Mouse (Mus musculus) lung, postnatal 0 days (tissue): ENCODE results near the gene B830017H08Rik. TPM values are rescaled to one million over a fixed set of nuclear protein-coding genes. Genes with fewer than 3 reads are reported as not detected.

Experiments used
- ATAC-seq: fragments of 200-750 bp; cut with Nextera tagmentation; 2 replicates; pipeline ENCODE4 v1.8.0; 2017; ENCODE audit warnings: moderate library complexity
- DNase-seq: peaks from one replicate; pipeline ENCODE4 v3.0.0-alpha.2; 2016; ENCODE audit warnings: low spot score
- H3K27ac ChIP-seq: fragments of 300-500 bp; sonication (generic); 2 replicates; pipeline ENCODE4 v1.5.1; 2014; ENCODE audit warnings: antibody characterized with exemption, mild to moderate bottlenecking, low read length, mixed read lengths
- H3K27me3 ChIP-seq: fragments of 300-500 bp; sonication (generic); replicated peaks from 2 replicates; pipeline ENCODE4 v1.6.1; 2014; ENCODE audit warnings: low read length, mixed read lengths; ENCODE audit not compliant: insufficient read depth
- H3K36me3 ChIP-seq: fragments of 300-500 bp; sonication (generic); 2 replicates; pipeline ENCODE4 v1.6.1; 2014; ENCODE audit warnings: low read length, mixed read lengths; ENCODE audit not compliant: insufficient read depth
- H3K4me1 ChIP-seq: fragments of 300-500 bp; sonication (generic); 2 replicates; pipeline ENCODE4 v1.6.1; 2014; ENCODE audit warnings: antibody characterized with exemption, low read depth, low read length, mixed read lengths; ENCODE audit not compliant: insufficient read depth
- H3K4me2 ChIP-seq: fragments of 300-500 bp; sonication (generic); replicated peaks from 2 replicates; pipeline ENCODE4 v1.6.1; 2014; ENCODE audit warnings: low read depth, mild to moderate bottlenecking, low read length, moderate library complexity, mixed read lengths
- H3K4me3 ChIP-seq: fragments of 300-500 bp; sonication (generic); 2 replicates; pipeline ENCODE4 v1.5.1; 2014; ENCODE audit warnings: low read depth, low read length
- H3K9ac ChIP-seq: fragments of 300-500 bp; sonication (generic); replicated peaks from 2 replicates; pipeline ENCODE4 v1.6.1; 2014; ENCODE audit warnings: low read depth, mild to moderate bottlenecking
- H3K9me3 ChIP-seq: fragments of 300-500 bp; sonication (generic); 2 replicates; pipeline ENCODE4 v1.6.1; 2016; ENCODE audit warnings: low read length, mixed read lengths
- CTCF ChIP-seq: IDR thresholded peaks from 2 replicates; pipeline ENCODE4 v1.5.1; 2016; ENCODE audit warnings: antibody characterized with exemption, mild to moderate bottlenecking
- EP300 ChIP-seq: IDR thresholded peaks from 2 replicates; pipeline ENCODE4 v1.6.1; 2016; ENCODE audit warnings: antibody characterized with exemption, mild to moderate bottlenecking, control low read depth
- WGBS: fragments of 180-500 bp; shearing (Covaris S2); extraction: QIAGEN DNeasy Blood & Tissue Kit; methylation state at CpG from one replicate; pipeline ENCODE4 v1.1.7; 2014; 5-methylcytosine and 5-hydroxymethylcytosine counted together
- polyA plus RNA-seq: library from polyadenylated mRNA; unstranded; fragments of >200 nt; fragmentation: Nextera tagmentation; extraction: Ambion mirVana; gene quantifications from 2 replicates; pipeline ENCODE4 v1.2.1, GENCODE M21; 2015

Gene B830017H08Rik
- polyA plus RNA-seq, 1 experiment from 2014 or later: not detected

DNA sequence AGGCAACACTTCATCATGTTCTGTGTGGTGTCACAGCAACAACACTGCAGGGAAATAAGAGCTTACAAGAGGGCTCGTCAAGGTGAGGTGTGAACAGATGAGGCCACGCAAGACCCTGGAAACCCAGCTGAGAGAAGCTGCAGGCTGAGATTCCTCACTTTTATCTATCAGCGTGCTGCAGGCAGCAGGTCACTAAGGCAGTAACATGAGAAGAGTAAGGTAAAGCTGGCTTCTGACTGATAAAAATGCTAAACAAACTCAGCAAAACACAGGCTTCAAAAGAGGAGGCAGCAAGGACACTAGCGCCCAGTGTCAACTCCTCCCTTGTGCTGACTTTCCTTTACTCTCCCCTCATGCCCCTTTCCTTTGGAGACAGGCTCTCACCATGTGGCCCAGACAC is 40.1 kb downstream of the B830017H08Rik start:
- ATAC-seq (no peak), DNase-seq (no peak)
- Histone ChIP-seq H3K4me1 (0 out of 2 replicates have a peak, but pooled peaks cover 5% of the 10 kb centered on the region), H3K36me3 (peaks cover 10% of the 10 kb centered on the region), H3K27me3 (no peaks in the 10 kb centered on the region), H3K4me3 (no peak overlapping the region), H3K9ac (no peak overlapping the region), H3K4me2 (no peak overlapping the region), H3K9me3 (no peaks in the 10 kb centered on the region), H3K27ac (no peak overlapping the region)
- 43% methylated on average over 4 of the region's 4 CpGs for WGBS
- TF ChIP-seq CTCF: no peak

DNA sequence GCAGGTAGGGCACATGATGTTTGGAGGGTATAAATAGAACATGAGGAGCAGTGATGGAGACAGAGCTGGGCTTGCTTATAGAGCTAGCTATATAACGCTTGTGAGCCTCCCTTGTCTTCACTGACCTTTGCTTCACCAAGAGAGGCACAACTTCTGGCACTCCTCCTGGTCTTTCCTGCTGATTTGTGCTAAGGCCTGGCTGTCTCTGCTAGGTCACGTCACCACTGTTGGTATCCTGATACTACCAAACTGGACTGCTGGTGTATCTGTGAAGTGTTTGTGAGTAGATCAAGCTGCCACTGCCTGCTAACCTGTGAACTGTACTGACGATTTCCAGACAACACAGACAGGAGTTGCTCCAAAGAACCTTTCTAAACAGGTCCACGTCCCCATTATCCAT is 42.3 kb downstream of the B830017H08Rik start:
- Histone ChIP-seq H3K9me3 (no peaks in the 10 kb centered on the region), H3K4me3 (no peak overlapping the region), H3K36me3 (peaks cover 10% of the 10 kb centered on the region), H3K4me2 (no peak overlapping the region), H3K9ac (no peak overlapping the region), H3K4me1 (0 out of 2 replicates have a peak, but pooled peaks cover 5% of the 10 kb centered on the region), H3K27ac (no peak overlapping the region), H3K27me3 (no peaks in the 10 kb centered on the region)
- 62% methylated on average over 4 of the region's 4 CpGs for WGBS
- no peak for ATAC-seq
- TF ChIP-seq CTCF: no peak
- no peak for TF ChIP-seq EP300
- DNase-seq: no peak

DNA sequence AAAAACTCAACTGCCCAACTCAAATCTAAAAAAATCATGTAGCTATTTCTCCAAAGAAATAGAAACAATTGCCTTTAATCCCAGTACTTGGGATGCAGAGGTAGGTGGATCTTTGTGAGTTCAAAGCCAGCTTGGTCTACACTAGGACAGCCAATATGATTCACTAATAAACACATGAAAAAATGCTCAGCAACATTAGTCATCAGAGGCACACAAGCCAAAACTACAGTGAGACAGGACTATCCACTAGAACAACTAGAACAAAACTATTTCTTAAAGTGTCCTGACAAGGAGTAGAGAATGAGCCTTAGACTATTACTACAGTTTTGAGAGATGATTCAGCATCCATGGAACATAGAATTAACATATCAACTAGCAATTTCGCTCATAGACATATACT is 43.2 kb downstream of the B830017H08Rik start:
- TF ChIP-seq EP300 (no peak), CTCF (no peak)
- Histone ChIP-seq H3K36me3 (peaks cover 10% of the 10 kb centered on the region), H3K9me3 (no peaks in the 10 kb centered on the region), H3K4me2 (no peak overlapping the region), H3K27ac (no peak overlapping the region), H3K4me3 (no peak overlapping the region), H3K4me1 (0 out of 2 replicates have a peak, but pooled peaks cover 5% of the 10 kb centered on the region), H3K9ac (no peak overlapping the region), H3K27me3 (no peaks in the 10 kb centered on the region)
- no peak for ATAC-seq
- WGBS: 91% methylated on average over 1 of the region's 1 CpGs
- DNase-seq: no peak

DNA sequence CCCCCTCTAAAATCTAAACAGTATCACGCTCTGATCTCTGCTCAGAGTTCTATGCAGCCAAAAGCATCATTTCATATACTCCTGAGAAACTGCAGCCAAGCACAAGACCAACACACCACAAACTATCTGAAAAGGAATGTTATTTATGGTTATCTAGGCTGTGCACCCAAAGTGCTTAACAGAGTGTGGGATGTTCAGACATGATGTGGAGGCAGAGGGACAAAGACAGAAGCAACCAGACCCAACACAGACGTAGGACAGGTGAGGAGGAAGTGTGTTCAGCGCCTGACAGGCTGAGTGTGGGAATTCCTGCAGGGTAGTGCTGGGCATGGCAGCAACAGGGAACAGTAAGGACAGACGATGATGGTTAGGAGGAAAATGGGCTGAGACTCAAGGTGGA is 46.6 kb downstream of the B830017H08Rik start:
- H3K4me3 ChIP-seq: no peak overlapping the region
- WGBS: 84% methylated on average over 4 of the region's 4 CpGs
- H3K27ac ChIP-seq: no peak overlapping the region

DNA sequence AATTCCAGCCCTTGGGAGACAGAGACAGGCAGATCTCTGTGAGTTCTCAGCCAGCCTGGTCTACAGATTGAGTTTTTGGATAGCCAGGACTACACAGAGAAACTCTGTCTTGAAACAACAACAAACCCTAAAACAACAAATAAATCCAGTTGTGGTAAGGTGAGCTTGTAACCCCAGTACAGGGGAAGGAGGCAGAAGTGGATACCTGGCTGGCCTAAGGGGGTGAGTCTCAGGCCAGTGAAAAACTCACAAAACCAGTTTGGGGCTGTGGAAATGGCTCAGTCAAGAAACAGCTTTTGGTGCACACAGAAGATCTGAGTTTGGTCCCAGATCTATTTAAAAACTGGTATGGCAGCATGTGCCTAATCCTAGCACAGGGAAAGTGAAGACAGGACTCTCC is 49.3 kb downstream of the B830017H08Rik start:
- no peak for TF ChIP-seq CTCF
- TF ChIP-seq EP300: no peak
- H3K27me3 ChIP-seq: no peaks in the 10 kb centered on the region
- H3K4me2 ChIP-seq: no peak overlapping the region
- no peak overlapping the region for H3K9ac ChIP-seq
- DNase-seq (peak; percentile 20), ATAC-seq (no peak; the same call in 1 of the 2 replicates)
- no peaks in the 10 kb centered on the region for H3K9me3 ChIP-seq
- H3K4me1 ChIP-seq: no peaks in the 10 kb centered on the region; the same call in 1 of the 2 replicates
- no peak overlapping the region for H3K4me3 ChIP-seq
- H3K27ac ChIP-seq: no peak overlapping the region
- no peaks in the 10 kb centered on the region for H3K36me3 ChIP-seq

More for the DNA sequence above, 46.6 kb downstream of the B830017H08Rik start:
- no peak for ATAC-seq
- Histone ChIP-seq H3K27me3 (no peaks in the 10 kb centered on the region), H3K4me1 (peaks cover 5% of the 10 kb centered on the region; the same call in 1 of the 2 replicates), H3K9ac (no peak overlapping the region), H3K36me3 (no peaks in the 10 kb centered on the region), H3K4me2 (no peak overlapping the region), H3K9me3 (no peaks in the 10 kb centered on the region)
- no peak for TF ChIP-seq EP300
- TF ChIP-seq CTCF: no peak
- DNase-seq: no peak

DNA sequence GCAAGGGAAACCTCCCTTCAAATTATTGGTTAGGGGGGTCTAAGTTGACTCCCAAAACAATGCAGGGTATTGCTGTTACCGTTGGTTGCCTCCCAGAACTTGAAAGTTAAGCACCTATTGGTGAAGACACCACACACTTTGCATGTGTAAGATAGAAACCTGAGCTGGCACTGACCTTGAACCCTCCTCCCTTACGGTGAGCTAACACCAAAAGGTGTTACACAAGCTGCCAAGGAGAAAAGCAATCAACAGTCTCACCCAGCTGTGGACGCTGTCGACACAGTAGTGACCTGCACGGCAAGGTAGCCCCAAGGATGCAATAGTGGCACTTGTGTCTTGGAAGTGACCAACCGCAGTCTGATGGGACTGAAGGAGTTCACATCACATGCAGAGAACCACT is 51.2 kb downstream of the B830017H08Rik start:
- no peak for TF ChIP-seq EP300
- TF ChIP-seq CTCF: no peak
- 59% methylated on average over 6 of the region's 6 CpGs for WGBS
- H3K4me3 ChIP-seq: no peak overlapping the region
- no peaks in the 10 kb centered on the region for H3K27me3 ChIP-seq
- H3K9me3 ChIP-seq: no peaks in the 10 kb centered on the region
- H3K27ac ChIP-seq: no peak overlapping the region
- no peak overlapping the region for H3K9ac ChIP-seq
- no peaks in the 10 kb centered on the region; the same call in 1 of the 2 replicates for H3K4me1 ChIP-seq
- H3K36me3 ChIP-seq: no peaks in the 10 kb centered on the region
- H3K4me2 ChIP-seq: no peak overlapping the region
- DNase-seq (no peak), ATAC-seq (no peak)

Other genes starting within 250 kb of the B830017H08Rik start
- gene Slc7a4, start 249.9 kb upstream of the B830017H08Rik start, polyA plus RNA-seq: 12.2 and 14.5 TPM in 2 replicates
- 7.9 and 8.8 TPM in 2 replicates for gene Smpd4, start 213.8 kb upstream of the B830017H08Rik start, polyA plus RNA-seq
- gene Ccdc74a, start 186.7 kb upstream of the B830017H08Rik start, polyA plus RNA-seq: 10.4 and 13.0 TPM in 2 replicates
- 23.0 and 24.0 TPM in 2 replicates for gene Med15, start 100.2 kb upstream of the B830017H08Rik start, polyA plus RNA-seq
- 25.4 and 29.8 TPM in 2 replicates for gene Klhl22, start 73.5 kb upstream of the B830017H08Rik start, polyA plus RNA-seq
- 18.5 and 20.4 TPM in 2 replicates for gene Scarf2, start 35.8 kb upstream of the B830017H08Rik start, polyA plus RNA-seq
- gene Car15, start 5.2 kb downstream of the B830017H08Rik start, polyA plus RNA-seq: 1.8 TPM in 2 replicates
- gene Gm20518, start 58.5 kb downstream of the B830017H08Rik start, polyA plus RNA-seq: 0.11 and 0.18 TPM in 2 replicates
- gene Tssk1, start 61.1 kb downstream of the B830017H08Rik start, polyA plus RNA-seq: not detected in 2 replicates
- gene Dgcr2, start 65.4 kb downstream of the B830017H08Rik start, polyA plus RNA-seq: 47.3 and 49.2 TPM in 2 replicates
- not detected in 2 replicates for gene Tssk2, start 65.5 kb downstream of the B830017H08Rik start, polyA plus RNA-seq
- 21.8 and 22.6 TPM in 2 replicates for gene Ess2, start 78.2 kb downstream of the B830017H08Rik start, polyA plus RNA-seq
- gene Gsc2, start 81.9 kb downstream of the B830017H08Rik start, polyA plus RNA-seq: not detected in 2 replicates
- 87.3 and 94.0 TPM in 2 replicates for gene Slc25a1, start 95.1 kb downstream of the B830017H08Rik start, polyA plus RNA-seq
- gene Vpreb2, start 147.3 kb downstream of the B830017H08Rik start, polyA plus RNA-seq: 0.21 and 0.30 TPM in 2 replicates
- gene Dgcr6, start 219.7 kb downstream of the B830017H08Rik start, polyA plus RNA-seq: 78.6 and 87.2 TPM in 2 replicates